Mouse (Mus musculus) small intestine, adult 2 months (tissue): Measurements from ENCODE around the gene Btbd8. TPM values are rescaled to one million over a fixed set of nuclear protein-coding genes. Genes with fewer than 3 reads are reported as not detected.

Experiments
- H3K27ac ChIP-seq: fragments of 200-500 bp; 2 replicates; pipeline ENCODE4 v1.5.1; 2012; ENCODE audit warnings: low read depth, low read length, control low read depth, inconsistent platforms; ENCODE audit not compliant: insufficient read depth
- H3K27me3 ChIP-seq: fragments of 200-500 bp; 2 replicates; pipeline ENCODE4 v1.6.1; 2012; ENCODE audit warnings: mild to moderate bottlenecking, moderate library complexity, low read length, inconsistent platforms; ENCODE audit not compliant: control insufficient read depth, insufficient read depth
- H3K36me3 ChIP-seq: fragments of 200-500 bp; 2 replicates; pipeline ENCODE4 v1.6.1; 2012; ENCODE audit warnings: mild to moderate bottlenecking, low read length, control low read depth, inconsistent platforms; ENCODE audit not compliant: control insufficient read depth, insufficient read depth
- H3K4me1 ChIP-seq: fragments of 200-500 bp; 2 replicates; pipeline ENCODE4 v1.6.1; 2012; ENCODE audit warnings: low read length, inconsistent platforms, mixed read lengths; ENCODE audit not compliant: control insufficient read depth, insufficient read depth, insufficient read length
- H3K4me3 ChIP-seq: fragments of 200-500 bp; 2 replicates; pipeline ENCODE4 v1.5.1; 2012; ENCODE audit warnings: low read depth, mild to moderate bottlenecking, control low read depth, inconsistent platforms, low read length, moderate library complexity
- CTCF ChIP-seq: fragments of 200-500 bp; IDR thresholded peaks from 2 replicates; pipeline ENCODE4 v1.5.1; 2012; ENCODE audit warnings: low read depth, mild to moderate bottlenecking, control low read depth, inconsistent platforms, low read length, moderate library complexity, mixed read lengths; ENCODE audit not compliant: insufficient replicate concordance, insufficient read length; ENCODE audit errors: extremely low read depth
- POLR2A ChIP-seq: fragments of 200-500 bp; IDR thresholded peaks from 2 replicates; pipeline ENCODE4 v1.6.1; 2012; ENCODE audit warnings: low read depth, mild to moderate bottlenecking, control low read depth, inconsistent platforms, low read length, moderate library complexity
- WGBS: fragments of 180-500 bp; shearing (Covaris S2); methylation state at CpG from one replicate; pipeline ENCODE4 v1.1.7; 2018; 5-methylcytosine and 5-hydroxymethylcytosine counted together
- polyA plus RNA-seq: library from polyadenylated mRNA; depleted of rRNA; stranded (reverse); fragments of >200 nt; gene quantifications from 2 replicates; pipeline ENCODE4 v1.2.3, GENCODE M21; 2012

Btbd8 gene
- polyA plus RNA-seq, 1 experiment, result 0.28 TPM

GRCm38 (mm10) chr5:107498806-107499310 lies 61.1 kb downstream of the Btbd8 start:
- no peak for TF ChIP-seq CTCF
- TF ChIP-seq POLR2A, result no peak
- H3K4me3 ChIP-seq, result no peak overlapping the region
- no peaks in the 10 kb centered on the region; the same call in 1 of the 2 replicates for H3K36me3 ChIP-seq
- 77% methylated on average over 5 of the region's 5 CpGs for WGBS
- H3K27me3 ChIP-seq, result no peaks in the 10 kb centered on the region
- H3K27ac ChIP-seq, result no peak overlapping the region
- H3K4me1 ChIP-seq, result no peaks in the 10 kb centered on the region

- Histone ChIP-seq H3K36me3 (no peaks in the 10 kb centered on the region; the same call in 1 of the 2 replicates), H3K4me1 (no peaks in the 10 kb centered on the region), H3K27ac (no peak overlapping the region), H3K27me3 (no peaks in the 10 kb centered on the region), H3K4me3 (no peak overlapping the region)
- 86% methylated on average over 5 of the region's 5 CpGs for WGBS
- TF ChIP-seq CTCF, result no peak
- TF ChIP-seq POLR2A, result no peak
Measured at GRCm38 (mm10) chr5:107499891-107500535, 62.2 kb downstream of the Btbd8 start.

DNA sequence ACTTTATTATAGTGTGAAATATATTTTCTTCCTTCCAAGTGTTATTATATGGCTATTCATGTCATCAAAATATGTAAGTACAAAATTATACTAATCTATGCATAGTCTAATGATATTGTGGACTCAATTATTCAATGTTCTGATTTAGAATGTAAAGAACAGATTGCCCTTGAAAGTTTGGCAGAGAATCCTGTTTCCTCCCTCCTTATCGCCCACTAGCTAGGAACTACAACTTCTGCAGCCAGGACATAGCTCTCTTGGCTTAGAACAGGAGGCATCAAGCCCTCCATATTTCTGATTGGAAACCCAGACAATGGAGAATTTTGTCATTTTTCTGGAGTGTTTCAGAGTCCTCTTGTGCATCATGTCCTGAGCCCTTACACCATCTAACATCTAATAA lies 62.9 kb downstream of the Btbd8 start:
- TF ChIP-seq POLR2A, result no peak
- TF ChIP-seq CTCF, result no peak
- no peaks in the 10 kb centered on the region; the same call in 1 of the 2 replicates for H3K36me3 ChIP-seq
- WGBS, result 85% methylated on average over 1 of the region's 1 CpGs

GRCm38 (mm10) chr5:107507321-107507720 lies 69.5 kb downstream of the Btbd8 start, which contains the start of gene Gm42669:
TSS of gene Gm42669 (plus strand) at chr5:107507621.
- no peaks in the 10 kb centered on the region for H3K27me3 ChIP-seq
- no peaks in the 10 kb centered on the region; the same call in 1 of the 2 replicates for H3K36me3 ChIP-seq
- H3K4me3 ChIP-seq, result no peak within 1 kb of the TSS
- H3K27ac ChIP-seq, result no peak within 1 kb of the TSS
- TF ChIP-seq CTCF, result no peak
- no peak for TF ChIP-seq POLR2A
- no peaks in the 10 kb centered on the region for H3K4me1 ChIP-seq
- 88% methylated on average over 4 of the region's 4 CpGs for WGBS

More for the DNA sequence above, 62.9 kb downstream of the Btbd8 start:
- Histone ChIP-seq H3K4me3 (no peak overlapping the region), H3K27me3 (no peaks in the 10 kb centered on the region), H3K27ac (no peak overlapping the region), H3K4me1 (no peaks in the 10 kb centered on the region)

DNA sequence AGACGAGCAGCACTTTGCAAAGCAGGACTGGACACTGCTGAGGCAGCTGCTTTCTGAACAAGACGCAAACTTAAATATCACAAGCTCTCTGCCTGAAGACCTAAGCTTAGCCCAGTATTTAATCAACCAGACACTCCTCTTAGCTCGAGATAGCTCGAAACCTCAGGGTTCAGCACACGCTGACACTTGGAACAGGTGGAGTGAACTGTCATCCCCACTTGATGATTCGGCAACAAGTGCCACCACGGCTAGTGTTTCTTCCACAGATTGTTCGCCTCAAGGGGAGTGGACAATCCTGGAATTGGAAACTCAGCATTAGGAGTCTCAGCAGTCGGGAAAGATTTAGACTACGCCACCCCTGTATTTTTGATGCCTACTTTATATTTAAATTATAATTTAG lies 72.7 kb downstream of the Btbd8 start:
- H3K27ac ChIP-seq, result no peak overlapping the region
- no peak for TF ChIP-seq CTCF
- 91% methylated on average over 10 of the region's 10 CpGs for WGBS
- no peaks in the 10 kb centered on the region for H3K4me1 ChIP-seq
- no peaks in the 10 kb centered on the region for H3K36me3 ChIP-seq
- no peak overlapping the region for H3K4me3 ChIP-seq
- no peaks in the 10 kb centered on the region for H3K27me3 ChIP-seq

GRCm38 (mm10) chr5:107511326-107511725 lies 73.5 kb downstream of the Btbd8 start:
- 61% methylated on average over 2 of the region's 2 CpGs for WGBS
- Histone ChIP-seq H3K4me1 (no peaks in the 10 kb centered on the region), H3K27me3 (no peaks in the 10 kb centered on the region), H3K4me3 (no peak overlapping the region), H3K27ac (no peak overlapping the region), H3K36me3 (no peaks in the 10 kb centered on the region)
- TF ChIP-seq POLR2A, result no peak
- TF ChIP-seq CTCF, result no peak

- peak; percentile 77; the same call in 1 of the 2 replicates for TF ChIP-seq CTCF
- no peak for TF ChIP-seq POLR2A
- H3K4me1 ChIP-seq, result no peaks in the 10 kb centered on the region
- WGBS, result 16% methylated on average over 7 of the region's 7 CpGs
- no peaks in the 10 kb centered on the region for H3K27me3 ChIP-seq
- no peak overlapping the region for H3K4me3 ChIP-seq
- no peak overlapping the region for H3K27ac ChIP-seq
- no peaks in the 10 kb centered on the region for H3K36me3 ChIP-seq
Measured at GRCm38 (mm10) chr5:107513583-107513982, 75.8 kb downstream of the Btbd8 start.
